Mouse (Mus musculus) splenic B cell, adult 2 months (primary cell): ENCODE data around the gene Grip1.

Source experiments
- DNase-seq: peaks from one replicate; pipeline ENCODE4 v3.0.0-alpha.2; 2011; ENCODE audit warnings: low read depth, low spot score
- H3K27me3 ChIP-seq: 2 replicates; pipeline ENCODE4 v1.6.1; 2012; ENCODE audit warnings: mild to moderate bottlenecking, low read length, moderate library complexity, mixed read lengths; ENCODE audit not compliant: control insufficient read depth, poor library complexity, insufficient read depth, severe bottlenecking
- H3K36me3 ChIP-seq: 2 replicates; pipeline ENCODE4 v1.6.1; 2012; ENCODE audit warnings: mild to moderate bottlenecking, low read length, moderate library complexity, mixed read lengths; ENCODE audit not compliant: control insufficient read depth, poor library complexity, insufficient read depth, severe bottlenecking

The Grip1 gene

DNA sequence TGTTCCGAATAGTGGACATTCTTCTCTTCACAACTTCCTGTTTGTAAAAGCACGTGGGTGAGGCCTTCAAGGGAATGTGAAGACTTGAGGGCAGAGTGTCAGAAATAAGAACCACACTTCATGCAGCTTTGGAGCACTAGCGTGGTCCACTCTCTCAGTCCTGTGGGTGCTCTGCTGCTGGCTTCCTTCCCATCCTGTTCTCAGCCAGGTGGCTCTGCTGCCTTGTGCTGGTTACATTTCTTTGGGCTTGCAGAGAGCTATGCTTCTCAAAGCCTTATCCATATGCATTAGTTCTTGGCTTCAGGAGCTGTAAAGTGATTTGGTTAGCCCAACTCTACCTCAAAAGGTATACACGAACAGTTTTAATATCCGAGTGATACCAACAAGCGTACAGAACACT lies 497.8 kb downstream of the Grip1 start:
- Histone ChIP-seq H3K36me3 (no peaks in the 10 kb centered on the region), H3K27me3 (no peaks in the 10 kb centered on the region)
- no peak for DNase-seq

DNA sequence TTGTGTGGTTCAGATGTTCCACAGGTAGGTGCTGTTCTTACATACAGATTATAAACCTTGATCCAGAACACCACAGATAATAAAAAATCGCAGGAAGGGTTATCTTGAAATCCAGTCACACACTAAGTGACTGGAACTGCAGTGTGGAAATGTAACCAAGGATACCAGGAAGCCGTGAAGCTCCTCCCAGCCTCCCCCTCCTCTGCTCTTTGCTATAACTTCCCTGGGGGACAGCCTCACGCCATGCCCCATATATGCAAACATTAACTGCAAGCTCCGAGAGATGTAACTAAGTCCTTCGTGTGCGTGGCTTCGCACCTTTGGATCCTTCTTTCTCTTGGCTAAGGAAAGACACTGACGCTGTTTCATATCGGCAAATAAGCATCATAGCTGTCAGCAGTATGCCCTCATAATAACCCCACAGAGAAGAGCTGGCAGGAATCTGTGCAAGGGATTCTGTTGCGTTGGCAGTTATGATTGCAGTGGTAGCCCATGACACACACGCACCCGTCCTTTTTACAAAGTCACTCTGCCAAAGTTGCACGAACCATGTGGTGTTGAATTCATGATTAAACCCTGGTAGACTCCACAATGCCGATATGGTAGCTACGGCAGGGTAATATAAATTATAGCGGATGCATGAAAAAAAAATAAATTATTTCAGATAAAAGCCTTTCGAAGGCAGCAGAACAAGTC lies 503.8 kb downstream of the Grip1 start:
- no peak for DNase-seq
- no peaks in the 10 kb centered on the region for H3K36me3 ChIP-seq
- H3K27me3 ChIP-seq, result no peaks in the 10 kb centered on the region

DNA sequence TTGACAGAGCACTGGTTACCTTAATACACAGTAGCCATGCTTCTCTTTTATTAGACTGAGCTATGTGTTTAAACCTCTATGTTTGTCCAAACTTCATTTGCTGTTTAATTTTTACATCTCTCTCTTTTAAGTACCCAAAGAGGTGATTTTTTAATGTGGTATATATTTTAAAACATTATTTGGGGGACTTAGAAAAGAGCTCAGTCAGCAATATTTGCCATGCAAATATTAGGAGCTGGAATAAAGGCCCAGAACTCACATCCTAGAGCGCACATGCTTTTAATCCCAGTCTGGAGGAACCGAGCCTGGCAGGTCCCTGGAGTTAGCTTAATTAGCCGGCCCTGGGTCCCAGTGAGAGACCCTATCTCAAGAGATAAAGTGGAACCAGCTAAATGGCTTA lies 507.3 kb downstream of the Grip1 start:
- DNase-seq, result no peak
- Histone ChIP-seq H3K36me3 (no peaks in the 10 kb centered on the region), H3K27me3 (no peaks in the 10 kb centered on the region)

DNA sequence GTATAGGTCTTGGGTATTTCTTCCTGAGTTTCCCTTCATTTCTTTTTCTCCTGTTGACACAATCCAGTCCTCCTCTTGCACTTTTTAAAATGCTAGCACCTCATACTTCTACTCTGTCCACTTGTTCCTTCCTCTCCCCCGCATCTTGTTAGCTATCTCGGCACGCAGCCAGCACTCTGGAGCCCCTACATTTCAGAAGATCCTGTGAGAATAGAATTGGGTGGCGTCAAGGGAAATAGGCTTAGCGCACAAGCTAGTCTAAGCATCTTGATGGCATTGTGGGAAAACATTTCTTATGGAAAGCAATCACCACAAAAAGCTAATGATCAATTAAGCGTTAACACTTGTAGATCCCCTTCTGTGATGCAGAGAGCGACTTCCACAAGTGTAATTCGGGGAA lies 512.7 kb downstream of the Grip1 start:
- H3K36me3 ChIP-seq, result no peaks in the 10 kb centered on the region
- no peaks in the 10 kb centered on the region for H3K27me3 ChIP-seq
- no peak for DNase-seq

DNA sequence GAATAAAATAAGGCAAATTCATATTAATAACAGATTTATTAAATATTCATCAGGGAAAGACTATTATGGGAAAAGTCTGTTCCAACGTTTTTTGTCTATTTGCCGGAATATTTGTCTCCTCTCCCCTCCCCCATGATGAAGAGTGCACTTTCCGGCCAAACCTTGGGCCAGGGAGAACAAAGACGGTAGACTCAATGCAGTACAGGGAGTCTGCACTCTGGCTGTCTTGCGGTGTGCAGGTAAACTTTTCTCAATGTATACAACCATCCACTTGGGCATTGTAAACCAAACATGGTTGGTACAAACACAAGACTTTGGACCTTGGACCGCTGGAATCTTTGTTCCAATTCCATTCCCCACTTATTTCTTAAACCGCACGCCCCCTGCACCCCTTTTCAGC lies 525.8 kb downstream of the Grip1 start:
- no peak for DNase-seq
- Histone ChIP-seq H3K36me3 (no peaks in the 10 kb centered on the region), H3K27me3 (no peaks in the 10 kb centered on the region)

DNA sequence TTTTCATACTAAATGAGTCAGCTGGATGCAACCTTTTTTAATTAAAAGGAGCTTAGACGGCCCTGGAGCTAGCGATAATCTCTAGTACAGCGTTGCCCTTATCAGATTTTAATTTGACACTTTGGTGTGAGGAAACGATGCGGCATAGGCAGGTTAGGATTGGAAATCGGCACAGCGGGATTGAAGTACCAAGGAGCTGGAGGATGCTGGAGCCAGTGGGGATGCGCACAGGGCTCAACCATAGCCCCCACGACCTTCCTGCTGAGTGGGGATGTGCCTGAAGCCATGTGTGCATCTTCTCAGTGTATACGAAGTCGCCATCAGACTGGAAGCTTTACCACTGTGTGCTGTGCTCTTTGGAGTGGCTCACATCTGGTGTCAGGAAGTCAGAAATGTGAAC lies 526.4 kb downstream of the Grip1 start:
- H3K27me3 ChIP-seq, result no peaks in the 10 kb centered on the region
- no peaks in the 10 kb centered on the region for H3K36me3 ChIP-seq
- DNase-seq, result no peak

DNA sequence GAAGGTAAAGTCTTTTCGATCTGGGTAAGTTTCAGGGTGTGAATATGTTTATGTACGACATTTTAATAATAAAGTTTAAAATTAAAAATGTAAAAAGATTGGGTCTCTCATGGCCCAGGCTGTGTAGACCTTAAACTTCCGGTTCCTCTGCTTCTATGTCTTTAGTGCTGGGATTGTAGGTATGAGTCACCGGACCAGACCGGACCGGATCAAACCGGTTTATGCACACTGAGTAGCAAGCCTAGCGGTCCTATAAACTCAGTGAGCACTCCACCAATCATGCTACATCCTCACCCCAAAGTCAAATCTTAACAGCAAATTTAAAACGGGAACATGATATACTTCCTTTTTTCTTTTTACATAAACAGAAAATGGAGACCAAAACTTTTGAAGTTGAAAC lies 530.7 kb downstream of the Grip1 start:
- Histone ChIP-seq H3K36me3 (no peaks in the 10 kb centered on the region), H3K27me3 (no peaks in the 10 kb centered on the region)
- no peak for DNase-seq

DNA sequence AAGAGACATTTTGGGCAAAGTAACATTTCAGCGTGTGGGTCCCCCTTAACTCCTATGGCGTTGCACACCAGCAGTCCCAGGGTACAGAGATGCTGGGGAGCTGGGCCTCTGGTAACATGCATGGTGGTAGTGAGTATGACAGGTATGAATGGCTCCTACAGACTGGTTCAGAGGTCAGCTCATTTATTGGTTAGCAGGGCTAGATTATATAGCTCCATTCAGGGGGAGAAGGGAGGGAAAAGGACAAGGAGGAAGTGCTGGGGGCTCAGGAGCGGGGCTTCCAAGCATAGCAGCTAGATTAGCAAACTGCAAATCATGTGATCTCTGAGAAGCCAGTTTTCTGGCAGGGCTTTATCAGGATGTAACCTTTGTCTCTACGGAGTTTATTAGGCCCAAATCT lies 544.8 kb downstream of the Grip1 start:
- Histone ChIP-seq H3K36me3 (no peaks in the 10 kb centered on the region), H3K27me3 (no peaks in the 10 kb centered on the region)
- no peak for DNase-seq

DNA sequence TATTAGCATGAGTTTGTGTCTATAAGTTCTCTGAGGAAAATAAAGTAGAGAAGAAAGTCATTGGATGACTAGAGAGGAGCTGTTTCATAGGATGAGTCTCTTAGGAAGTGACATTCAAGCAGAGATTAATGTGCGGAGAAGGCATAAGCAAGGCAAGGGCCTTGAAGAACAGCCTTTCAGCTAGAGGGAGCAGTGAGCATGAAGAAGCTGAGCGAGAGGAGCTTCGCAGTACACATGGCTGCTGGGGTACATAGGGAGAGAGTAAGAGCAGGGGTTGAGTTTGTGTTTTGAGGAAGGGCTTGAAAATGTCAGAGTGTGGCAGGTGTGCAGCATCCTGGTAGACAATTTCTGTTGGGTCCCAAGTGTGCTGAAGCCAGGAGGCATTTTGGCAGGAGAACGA lies 548.5 kb downstream of the Grip1 start:
- H3K27me3 ChIP-seq, result no peaks in the 10 kb centered on the region
- no peak for DNase-seq
- no peaks in the 10 kb centered on the region for H3K36me3 ChIP-seq

DNA sequence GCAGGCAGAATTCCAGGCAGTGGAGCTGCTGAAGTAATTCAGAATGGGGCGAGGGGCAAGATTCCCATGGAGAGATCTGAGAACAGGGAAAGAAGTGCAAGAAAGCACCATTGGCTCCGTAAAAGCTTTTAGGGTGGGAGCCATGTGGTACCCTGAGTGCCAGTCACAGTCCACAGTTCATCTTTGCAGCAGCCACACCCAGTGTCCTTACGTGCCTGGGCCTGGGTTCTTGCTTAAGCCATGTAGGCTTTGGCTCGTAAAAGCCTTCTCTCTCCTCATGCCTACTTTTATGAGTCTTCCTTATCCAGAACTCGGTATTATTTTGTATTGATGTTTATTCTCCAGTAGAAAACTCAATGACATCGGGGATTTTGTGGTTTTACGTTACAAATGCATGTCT lies 550.5 kb downstream of the Grip1 start:
- no peak for DNase-seq
- Histone ChIP-seq H3K27me3 (no peaks in the 10 kb centered on the region), H3K36me3 (no peaks in the 10 kb centered on the region)

DNA sequence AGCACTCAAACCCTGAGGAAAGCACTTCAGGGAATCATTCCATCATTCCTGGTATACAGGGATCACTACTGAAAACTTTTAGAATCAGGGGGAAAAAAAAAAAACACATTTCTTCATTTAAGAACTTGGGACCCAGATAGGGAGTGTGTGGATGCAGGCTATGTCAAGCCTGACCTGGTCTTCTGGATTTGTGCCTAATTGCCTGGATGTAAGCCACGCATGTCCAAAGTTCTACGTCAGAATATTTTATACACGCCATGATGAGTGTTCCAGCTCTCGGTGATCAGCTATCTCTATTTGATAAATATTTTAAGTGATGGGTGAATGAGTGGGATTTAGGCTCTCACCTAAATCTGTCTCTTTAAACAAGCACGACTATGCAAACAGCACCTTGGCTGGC lies 552.0 kb downstream of the Grip1 start:
- Histone ChIP-seq H3K36me3 (no peaks in the 10 kb centered on the region), H3K27me3 (no peaks in the 10 kb centered on the region)
- no peak for DNase-seq

DNA sequence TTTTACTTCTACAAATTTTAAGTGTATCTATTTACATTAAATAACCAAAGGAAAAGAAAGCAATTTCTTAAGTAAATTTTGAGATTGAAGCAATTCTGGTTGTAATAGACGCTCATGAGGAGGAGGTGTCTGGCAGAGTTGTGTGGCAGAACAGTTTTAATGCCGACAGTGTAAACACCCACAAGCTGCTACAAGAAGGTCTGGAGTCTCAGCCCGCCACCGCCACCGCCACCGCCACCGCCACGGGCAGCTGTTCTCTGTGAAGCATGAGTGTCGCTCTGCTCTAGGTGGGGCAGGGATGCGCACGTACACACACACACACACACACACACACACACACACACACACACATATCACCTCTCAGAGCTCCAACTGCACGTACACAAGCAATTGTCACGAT lies 558.7 kb downstream of the Grip1 start:
- H3K27me3 ChIP-seq, result no peaks in the 10 kb centered on the region
- no peak for DNase-seq
- H3K36me3 ChIP-seq, result no peaks in the 10 kb centered on the region

DNA sequence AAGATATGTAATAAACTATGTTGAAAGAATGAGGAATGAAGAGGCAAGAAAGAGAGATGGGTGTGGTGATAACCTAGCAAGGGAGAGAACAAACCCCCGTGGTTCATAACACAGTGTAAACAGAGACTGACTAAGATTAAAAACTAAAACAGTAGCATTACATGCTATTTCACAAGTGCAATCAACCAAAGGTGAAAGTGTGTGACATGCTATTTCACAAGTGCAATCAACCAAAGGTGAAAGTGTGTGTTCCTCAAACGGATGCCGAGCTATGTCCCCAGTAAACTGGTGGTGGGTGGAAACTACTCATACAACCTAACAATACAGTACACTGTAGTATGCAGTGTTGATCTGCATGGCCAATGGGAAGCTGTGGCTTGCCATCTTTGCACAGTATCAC lies 561.5 kb downstream of the Grip1 start:
- H3K27me3 ChIP-seq, result no peaks in the 10 kb centered on the region
- no peaks in the 10 kb centered on the region for H3K36me3 ChIP-seq
- no peak for DNase-seq

DNA sequence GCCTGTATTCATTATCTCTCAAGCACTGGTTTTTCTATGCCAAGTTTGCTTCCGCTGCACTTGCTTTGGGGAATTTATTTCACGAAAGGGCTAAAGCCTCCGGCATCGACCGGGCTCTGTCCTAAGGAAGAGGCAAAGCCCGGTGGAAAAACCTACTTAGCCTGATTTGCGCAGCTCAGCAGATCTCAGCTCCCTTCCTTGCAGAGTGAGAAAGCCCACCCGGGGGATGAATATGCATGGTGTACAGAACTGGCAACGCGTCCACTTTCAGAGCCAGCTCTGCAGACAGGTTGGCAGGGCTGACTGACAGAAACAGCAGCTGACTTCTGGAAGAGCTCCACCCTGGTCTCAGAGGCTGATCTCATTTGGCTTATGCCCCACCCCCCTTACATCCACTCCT lies 572.8 kb downstream of the Grip1 start:
- no peaks in the 10 kb centered on the region for H3K27me3 ChIP-seq
- DNase-seq, result no peak
- H3K36me3 ChIP-seq, result no peaks in the 10 kb centered on the region

DNA sequence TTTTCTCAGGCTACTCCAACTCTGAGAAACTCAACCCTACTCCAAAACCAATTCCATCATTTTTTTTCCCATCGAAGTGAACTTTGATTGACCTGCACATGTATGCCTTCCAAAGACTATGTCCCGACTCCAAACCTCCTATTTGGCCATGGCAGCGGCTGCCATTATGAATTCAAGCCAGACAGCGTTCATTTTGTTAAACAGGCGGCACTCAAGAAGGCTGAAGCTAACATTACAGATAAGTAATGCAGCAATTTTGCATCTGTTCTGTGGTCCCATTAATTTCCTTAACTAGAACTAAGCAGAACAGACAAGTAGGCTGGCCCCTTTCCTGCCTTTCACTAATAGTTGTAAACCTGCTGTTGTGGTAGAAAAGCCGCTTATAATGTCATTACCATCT lies 577.3 kb downstream of the Grip1 start:
- Histone ChIP-seq H3K27me3 (no peaks in the 10 kb centered on the region), H3K36me3 (no peaks in the 10 kb centered on the region)
- DNase-seq, result no peak

DNA sequence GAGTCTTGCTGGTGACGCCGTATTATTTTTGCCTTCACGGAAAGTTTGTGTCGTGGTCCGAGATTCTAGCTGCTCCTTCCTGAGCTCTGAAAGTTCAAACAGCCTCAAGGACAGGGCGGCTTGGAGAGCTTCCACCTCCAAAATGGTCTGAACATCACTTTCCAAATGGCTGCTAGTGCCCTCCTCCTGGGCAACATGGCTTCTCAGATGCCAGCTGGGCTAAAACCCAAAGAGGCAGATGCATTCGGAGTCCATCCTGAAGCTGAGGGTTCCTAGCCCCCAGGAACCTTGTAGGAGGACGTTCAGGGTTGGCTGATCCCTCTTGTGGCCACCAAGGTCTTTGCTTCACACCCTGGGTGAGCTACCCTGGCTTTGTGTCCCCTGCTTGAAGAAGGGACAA lies 577.7 kb downstream of the Grip1 start:
- no peak for DNase-seq
- H3K27me3 ChIP-seq, result no peaks in the 10 kb centered on the region

More for the DNA sequence above, 577.7 kb downstream of the Grip1 start:
- no peaks in the 10 kb centered on the region for H3K36me3 ChIP-seq
